Comparison of ENCODE assay signal across 22 mouse cellular contexts in genomic region chr1:138719297-138719696, GRCm38 (mm10).
DNase-seq lines count a peak whose midpoint lies in the region; ATAC-seq and TF ChIP-seq lines count a peak whose summit lies in the region.
"Had no signal": no experiment of that assay in that cellular context is flagged by ENCODE, and none has a peak within 500 bp of the region (broad histone marks: within the 10 kb centered on the region; RNA-seq: fewer than 3 reads in every experiment).

No protein-coding gene starts in this region.

- H3K9ac ChIP-seq in kidney, postnatal 0 days (ENCODE audit: low read depth, low read length) = no peak overlapping the region
- no peak overlapping the region for H3K9ac ChIP-seq in kidney, embryonic 15.5 days
- no peak overlapping the region for H3K9ac ChIP-seq in limb, embryonic 14.5 days (ENCODE audit: low read depth, low read length, severe bottlenecking)
- H3K9ac ChIP-seq in midbrain, embryonic 14.5 days (replicated peaks; ENCODE audit: low read length) = no peak overlapping the region
- H3K9ac ChIP-seq: embryonic facial prominence, embryonic 13.5 days; heart, embryonic 13.5 days; hindbrain, embryonic 12.5 days had no signal

- 46% methylated on average over 4 of the region's 4 CpGs for WGBS in kidney, postnatal 0 days
- 53% methylated on average over 4 of the region's 4 CpGs for WGBS in kidney, embryonic 15.5 days
- WGBS in limb, embryonic 14.5 days = 45% methylated on average over 4 of the region's 4 CpGs
- whole genome bisulfite sequencing in midbrain, embryonic 14.5 days = 86% methylated on average over 4 of the region's 4 CpGs

- H3K4me2 ChIP-seq in kidney, postnatal 0 days (ENCODE audit: low read length) = no peak overlapping the region
- H3K4me2 ChIP-seq in kidney, embryonic 15.5 days = no peak overlapping the region
- H3K4me2 ChIP-seq in limb, embryonic 14.5 days (replicated peaks; ENCODE audit: low read depth, low read length, severe bottlenecking) = no peak overlapping the region
- H3K4me2 ChIP-seq in midbrain, embryonic 14.5 days (ENCODE audit: low read length) = no peak overlapping the region
- H3K4me2 ChIP-seq: embryonic facial prominence, embryonic 13.5 days; heart, embryonic 13.5 days; hindbrain, embryonic 12.5 days had no signal

- DNase-seq in kidney, postnatal 0 days (ENCODE audit: low spot score) = peak; percentile 7
- DNase-seq in embryo, embryonic 11 days = peak; percentile 14
- DNase-seq in forelimb bud, embryonic 11.5 days (ENCODE audit: low read depth, low spot score) = peak; percentile 64
- peak; percentile 15 for DNase-seq in limb, embryonic 14.5 days (ENCODE audit: low spot score)
- no peak for DNase-seq in right cerebral cortex, postnatal 10 days (ENCODE audit: low spot score in 2 of 2)
- no peak for DNase-seq in midbrain, embryonic 14.5 days
- DNase-seq in layer of hippocampus, adult 9-11 months = no peak
- DNase-seq: adrenal gland, adult 8-10 months; cerebellum, adult 11 months; cerebellum, adult 8-10 months; cerebellum, postnatal 14 days; gastrocnemius, postnatal 14 days; heart, postnatal 4 days; kidney, adult 11 months had no signal

- ATAC-seq in kidney, postnatal 0 days (replicated peaks; ENCODE audit: low FRiP score, low read depth) = no peak
- ATAC-seq in kidney, embryonic 15.5 days (replicated peaks; ENCODE audit: low FRiP score) = no peak
- ATAC-seq in limb, embryonic 14.5 days (ENCODE audit: low FRiP score, low read depth) = no peak
- ATAC-seq in midbrain, embryonic 14.5 days (ENCODE audit: low FRiP score, low TSS enrichment) = no peak
- ATAC-seq: forebrain, embryonic 14.5 days; hindbrain, embryonic 16.5 days; Patski had no signal

- no peak for TF ChIP-seq POLR2A in limb, embryonic 14.5 days (IDR thresholded peaks at IDR 0.05; ENCODE audit: borderline replicate concordance, extremely low read depth, insufficient read depth, insufficient read length)

- no peak overlapping the region for H3K27ac ChIP-seq in kidney, postnatal 0 days
- H3K27ac ChIP-seq in kidney, embryonic 15.5 days = no peak overlapping the region
- no peak overlapping the region for H3K27ac ChIP-seq in limb, embryonic 14.5 days (replicated peaks; ENCODE audit: low read depth, low read length)
- no peak overlapping the region for H3K27ac ChIP-seq in midbrain, embryonic 14.5 days (replicated peaks; ENCODE audit: low read depth, low read length)
- H3K27ac ChIP-seq: embryonic facial prominence, embryonic 13.5 days; heart, embryonic 13.5 days; hindbrain, embryonic 12.5 days had no signal

- H3K36me3 ChIP-seq in kidney, postnatal 0 days (ENCODE audit: insufficient read depth, low read length) = no peaks in the 10 kb centered on the region
- no peaks in the 10 kb centered on the region for H3K36me3 ChIP-seq in kidney, embryonic 15.5 days
- no peaks in the 10 kb centered on the region for H3K36me3 ChIP-seq in limb, embryonic 14.5 days (ENCODE audit: control insufficient read depth, insufficient read depth, low read length)
- H3K36me3 ChIP-seq in midbrain, embryonic 14.5 days (ENCODE audit: control insufficient read depth, insufficient read depth, low read length) = no peaks in the 10 kb centered on the region
- H3K36me3 ChIP-seq: embryonic facial prominence, embryonic 13.5 days; heart, embryonic 13.5 days; hindbrain, embryonic 12.5 days had no signal

- H3K9me3 ChIP-seq in kidney, postnatal 0 days (replicated peaks; ENCODE audit: low read length) = no peaks in the 10 kb centered on the region
- H3K9me3 ChIP-seq in kidney, embryonic 15.5 days (replicated peaks) = no peaks in the 10 kb centered on the region
- H3K9me3 ChIP-seq in limb, embryonic 14.5 days (ENCODE audit: control insufficient read depth, low read length) = no peaks in the 10 kb centered on the region
- no peaks in the 10 kb centered on the region for H3K9me3 ChIP-seq in midbrain, embryonic 14.5 days (ENCODE audit: control insufficient read depth, low read length)
- H3K9me3 ChIP-seq: embryonic facial prominence, embryonic 13.5 days; heart, embryonic 13.5 days; hindbrain, embryonic 12.5 days had no signal

- TF ChIP-seq CTCF in kidney, postnatal 0 days (IDR thresholded peaks at IDR 0.05; ENCODE audit: low read depth) = no peak

- no peaks in the 10 kb centered on the region for H3K4me1 ChIP-seq in kidney, postnatal 0 days (replicated peaks; ENCODE audit: insufficient read depth, low read length)
- no peaks in the 10 kb centered on the region for H3K4me1 ChIP-seq in kidney, embryonic 15.5 days
- H3K4me1 ChIP-seq in limb, embryonic 14.5 days (ENCODE audit: control insufficient read depth, insufficient read depth, low read length) = 0 out of 2 replicates have a peak, but pooled peaks cover 10% of the 10 kb centered on the region
- no peaks in the 10 kb centered on the region for H3K4me1 ChIP-seq in midbrain, embryonic 14.5 days (ENCODE audit: control insufficient read depth, insufficient read depth, low read length)
- H3K4me1 ChIP-seq: hindbrain, embryonic 12.5 days had no signal

- H3K4me3 ChIP-seq in kidney, postnatal 0 days (replicated peaks; ENCODE audit: low read depth, low read length) = no peak overlapping the region
- no peak overlapping the region for H3K4me3 ChIP-seq in kidney, embryonic 15.5 days (replicated peaks)
- H3K4me3 ChIP-seq in limb, embryonic 14.5 days (replicated peaks; ENCODE audit: low read length) = no peak overlapping the region
- H3K4me3 ChIP-seq in midbrain, embryonic 14.5 days (replicated peaks; ENCODE audit: low read depth, low read length) = no peak overlapping the region
- H3K4me3 ChIP-seq: embryonic facial prominence, embryonic 13.5 days; heart, embryonic 13.5 days; hindbrain, embryonic 12.5 days had no signal

- no peaks in the 10 kb centered on the region for H3K27me3 ChIP-seq in kidney, postnatal 0 days (ENCODE audit: insufficient read depth, low read length)
- H3K27me3 ChIP-seq in kidney, embryonic 15.5 days = no peaks in the 10 kb centered on the region
- H3K27me3 ChIP-seq in limb, embryonic 14.5 days (ENCODE audit: control insufficient read depth, insufficient read depth, low read length) = no peaks in the 10 kb centered on the region
- H3K27me3 ChIP-seq in midbrain, embryonic 14.5 days (ENCODE audit: control insufficient read depth, insufficient read depth, low read length) = no peaks in the 10 kb centered on the region
- H3K27me3 ChIP-seq: CH12.LX; embryonic facial prominence, embryonic 13.5 days; heart, embryonic 13.5 days; hindbrain, embryonic 12.5 days; Patski had no signal

Comparison
In these comparisons a context has a peak if more than half of its experiments do, and no peak if none do; other contexts are left out.
1. DNase-seq: peak in kidney, postnatal 0 days (single experiment), embryo, embryonic 11 days (single experiment), forelimb bud, embryonic 11.5 days (single experiment) and limb, embryonic 14.5 days (single experiment); none in right cerebral cortex, postnatal 10 days (0 of 2), midbrain, embryonic 14.5 days (single experiment) and layer of hippocampus, adult 9-11 months (single experiment).